Mouse (Mus musculus) small intestine, adult 2 months (tissue): ENCODE measurements around the gene Taar7f. TPM values are rescaled to one million over a fixed set of nuclear protein-coding genes. Genes with fewer than 3 reads are reported as not detected.
"Not testable (repeated sequence)": the region's sequence is repeated elsewhere in the genome, so short reads cannot be mapped to it uniquely, and the experiment has no call there.

Experiments used
- H3K27ac ChIP-seq: fragments of 200-500 bp; 2 replicates; pipeline ENCODE4 v1.5.1; 2012; ENCODE audit warnings: low read depth, low read length, control low read depth, inconsistent platforms; ENCODE audit not compliant: insufficient read depth
- H3K27me3 ChIP-seq: fragments of 200-500 bp; 2 replicates; pipeline ENCODE4 v1.6.1; 2012; ENCODE audit warnings: mild to moderate bottlenecking, moderate library complexity, low read length, inconsistent platforms; ENCODE audit not compliant: control insufficient read depth, insufficient read depth
- H3K36me3 ChIP-seq: fragments of 200-500 bp; 2 replicates; pipeline ENCODE4 v1.6.1; 2012; ENCODE audit warnings: mild to moderate bottlenecking, low read length, control low read depth, inconsistent platforms; ENCODE audit not compliant: control insufficient read depth, insufficient read depth
- H3K4me1 ChIP-seq: fragments of 200-500 bp; 2 replicates; pipeline ENCODE4 v1.6.1; 2012; ENCODE audit warnings: low read length, inconsistent platforms, mixed read lengths; ENCODE audit not compliant: control insufficient read depth, insufficient read depth, insufficient read length
- H3K4me3 ChIP-seq: fragments of 200-500 bp; 2 replicates; pipeline ENCODE4 v1.5.1; 2012; ENCODE audit warnings: low read depth, mild to moderate bottlenecking, control low read depth, inconsistent platforms, low read length, moderate library complexity
- CTCF ChIP-seq: fragments of 200-500 bp; IDR thresholded peaks from 2 replicates; pipeline ENCODE4 v1.5.1; 2012; ENCODE audit warnings: low read depth, mild to moderate bottlenecking, control low read depth, inconsistent platforms, low read length, moderate library complexity, mixed read lengths; ENCODE audit not compliant: insufficient replicate concordance, insufficient read length; ENCODE audit errors: extremely low read depth
- POLR2A ChIP-seq: fragments of 200-500 bp; IDR thresholded peaks from 2 replicates; pipeline ENCODE4 v1.6.1; 2012; ENCODE audit warnings: low read depth, mild to moderate bottlenecking, control low read depth, inconsistent platforms, low read length, moderate library complexity
- WGBS: fragments of 180-500 bp; shearing (Covaris S2); methylation state at CpG from one replicate; pipeline ENCODE4 v1.1.7; 2018; 5-methylcytosine and 5-hydroxymethylcytosine counted together
- polyA plus RNA-seq: library from polyadenylated mRNA; depleted of rRNA; stranded (reverse); fragments of >200 nt; gene quantifications from 2 replicates; pipeline ENCODE4 v1.2.3, GENCODE M21; 2012

Gene Taar7f
- polyA plus RNA-seq, 1 experiment: not detected

DNA sequence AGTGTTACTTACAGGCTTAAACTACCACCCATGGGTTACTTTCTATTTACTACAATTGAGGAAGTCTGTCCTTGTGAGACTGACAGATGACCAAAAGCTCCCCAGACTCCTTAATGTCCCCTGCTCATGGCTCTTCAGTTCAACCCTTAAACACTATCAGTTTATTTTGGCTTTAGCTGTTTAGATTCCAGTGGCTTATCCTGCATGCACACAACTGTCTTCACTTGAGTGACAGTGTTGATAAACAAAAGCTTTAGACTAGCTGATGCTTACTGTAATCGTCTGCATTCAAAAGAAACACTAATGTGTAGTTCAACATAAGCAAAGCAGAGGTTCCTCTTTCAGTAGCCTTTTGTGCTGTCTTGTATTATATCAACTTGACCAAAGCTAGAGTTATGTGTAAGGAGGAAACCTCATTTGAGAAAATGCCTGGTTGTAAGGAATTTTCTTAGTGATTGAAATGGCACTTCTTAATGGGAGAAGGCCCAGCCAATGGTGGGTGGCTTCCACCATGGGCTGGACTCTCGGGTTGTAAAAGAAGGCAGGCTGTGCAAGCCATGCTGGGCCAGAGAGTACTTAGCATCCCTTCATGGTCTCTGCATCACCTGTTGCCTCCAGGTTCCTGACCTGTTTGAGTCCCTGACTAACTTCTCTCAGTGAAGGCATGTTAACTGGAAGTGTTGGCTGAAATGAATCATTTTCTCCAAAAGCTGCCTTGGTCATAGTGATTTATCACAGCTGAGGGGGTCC, 9.0 kb upstream of the Taar7f start:
- TF ChIP-seq CTCF (no peak), POLR2A (no peak)
- Histone ChIP-seq H3K4me1 (no peaks in the 10 kb centered on the region), H3K4me3 (no peak overlapping the region), H3K36me3 (no peaks in the 10 kb centered on the region), H3K27me3 (no peaks in the 10 kb centered on the region), H3K27ac (no peak overlapping the region)
- 79% methylated on average over 2 of the region's 2 CpGs for WGBS

DNA sequence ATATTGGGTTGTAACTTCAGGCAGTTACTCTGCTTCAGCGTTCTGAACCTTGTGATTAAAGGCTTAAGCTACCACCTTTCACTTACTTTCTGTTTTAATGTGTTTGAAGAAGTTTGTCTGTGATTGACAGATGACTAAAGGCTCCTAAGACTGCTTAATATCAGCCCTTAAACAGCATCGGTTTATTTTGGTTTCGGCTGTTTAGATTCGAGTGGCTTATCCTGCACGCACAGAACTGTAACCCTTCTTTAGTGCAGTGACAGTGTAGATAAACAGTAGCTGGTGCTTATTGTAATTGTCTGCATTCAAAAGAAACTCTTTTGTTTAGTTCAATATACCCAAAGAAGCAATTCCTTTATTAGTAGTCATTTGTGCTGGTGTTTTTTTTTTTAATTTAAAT, 2.7 kb downstream of the Taar7f start:
- no peaks in the 10 kb centered on the region for H3K4me1 ChIP-seq
- H3K27me3 ChIP-seq: no peaks in the 10 kb centered on the region
- TF ChIP-seq POLR2A (no peak), CTCF (no peak)
- H3K4me3 ChIP-seq: no peak overlapping the region
- H3K36me3 ChIP-seq: no peaks in the 10 kb centered on the region
- 69% methylated on average over 5 of the region's 5 CpGs for WGBS
- H3K27ac ChIP-seq: no peak overlapping the region

DNA sequence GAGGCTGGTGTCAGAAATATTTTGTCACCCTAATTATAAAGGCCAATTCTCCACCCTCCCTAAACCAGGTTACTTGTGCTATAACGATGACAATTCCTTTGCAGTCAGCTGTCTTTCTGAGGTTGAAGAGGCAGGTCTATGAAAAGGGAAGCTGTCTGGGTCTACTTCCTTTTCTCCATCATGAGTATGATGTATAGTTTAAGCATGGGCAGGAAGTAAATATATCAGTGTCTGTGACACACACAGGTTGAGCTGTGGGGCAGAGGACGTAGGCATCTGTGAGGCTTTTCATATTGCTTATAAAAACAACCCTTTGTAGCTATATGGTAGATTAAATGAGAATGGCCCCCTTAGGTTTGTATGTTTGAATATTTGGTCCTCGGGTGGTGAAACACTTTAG, 9.7 kb downstream of the Taar7f start:
- TF ChIP-seq POLR2A: no peak
- TF ChIP-seq CTCF: no peak
- Histone ChIP-seq H3K27me3 (no peaks in the 10 kb centered on the region), H3K4me3 (no peak overlapping the region), H3K27ac (no peak overlapping the region), H3K36me3 (no peaks in the 10 kb centered on the region), H3K4me1 (no peaks in the 10 kb centered on the region)
- 83% methylated on average over 3 of the region's 3 CpGs for WGBS

DNA sequence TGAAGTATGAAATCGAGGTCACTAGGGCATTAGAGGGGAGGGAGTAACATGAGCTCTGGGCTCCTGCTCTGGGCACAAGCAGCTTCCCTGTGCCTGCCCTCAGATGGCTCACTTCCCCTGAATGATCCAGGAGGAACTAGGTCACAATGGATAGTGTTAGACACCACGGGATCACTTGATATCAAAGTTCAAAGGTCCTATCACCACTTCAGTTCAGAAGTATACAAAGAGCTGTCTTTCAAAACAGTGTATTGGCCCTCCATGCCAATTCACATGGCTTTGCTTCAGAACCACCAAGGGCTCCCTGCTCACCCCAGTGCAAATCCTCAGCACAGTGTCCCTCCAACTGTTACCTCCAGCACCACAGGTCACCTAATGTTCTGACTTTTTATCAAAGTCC, 25.4 kb downstream of the Taar7f start:
- 9% methylated on average over 2 of the region's 2 CpGs for WGBS
- H3K27me3 ChIP-seq, H3K4me3 ChIP-seq, H3K36me3 ChIP-seq, H3K27ac ChIP-seq, H3K4me1 ChIP-seq: not testable (repeated sequence)

DNA sequence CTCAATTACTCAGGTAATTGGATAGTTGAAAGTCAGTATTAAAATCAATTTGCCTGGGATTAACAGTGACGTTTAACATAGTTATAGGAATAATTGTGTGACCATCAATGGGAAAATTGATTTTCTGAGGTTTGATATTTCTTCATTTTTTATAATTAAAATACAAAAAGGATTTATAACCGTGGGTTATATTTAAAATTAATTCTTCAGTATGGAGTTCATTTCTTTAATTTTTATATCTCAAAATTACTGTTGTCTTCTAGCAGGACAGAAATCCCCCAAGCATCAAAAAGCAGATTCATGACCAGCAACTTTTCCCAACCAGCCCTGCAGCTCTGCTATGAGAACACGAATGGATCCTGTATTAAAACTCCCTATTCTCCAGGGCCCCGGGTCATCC, 26.9 kb downstream of the Taar7f start, which contains the start of gene Taar8a:
Gene Taar8a (plus strand): TSS at position 301 of the 400 bp plus-strand sequence.
- WGBS: 89% methylated on average over 2 of the region's 4 CpGs

DNA sequence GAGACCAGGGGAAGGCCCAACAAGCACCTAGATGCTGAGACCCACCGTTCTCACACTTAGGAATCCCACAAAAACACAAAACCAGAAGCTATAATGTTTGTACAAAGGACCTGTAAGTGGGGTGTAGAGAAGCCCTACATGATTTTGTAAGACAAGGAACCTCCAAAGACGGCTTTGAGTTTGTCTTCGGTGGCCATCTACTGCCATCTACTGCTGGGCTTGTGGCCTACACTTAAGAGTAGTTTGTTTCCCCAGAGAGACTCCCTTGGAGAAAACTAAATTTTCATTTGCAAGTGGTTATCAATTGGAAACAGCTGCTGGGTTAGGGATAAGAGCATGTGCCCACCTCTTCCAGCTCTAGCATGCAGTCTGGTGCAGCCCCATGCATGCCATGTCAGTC, 30.9 kb downstream of the Taar7f start:
- TF ChIP-seq CTCF (peak; percentile 21; the same call in 1 of the 2 replicates), POLR2A (no peak)
- Histone ChIP-seq H3K4me3 (no peak overlapping the region), H3K27me3 (no peaks in the 10 kb centered on the region), H3K36me3 (no peaks in the 10 kb centered on the region), H3K4me1 (peaks cover 5% of the 10 kb centered on the region; the same call in 1 of the 2 replicates), H3K27ac (no peak overlapping the region)
- 31% methylated on average over 3 of the region's 3 CpGs for WGBS

More for the DNA sequence above, 26.9 kb downstream of the Taar7f start, which contains the start of gene Taar8a:
- not testable (repeated sequence) for H3K4me1 ChIP-seq, H3K4me3 ChIP-seq, H3K36me3 ChIP-seq, H3K27ac ChIP-seq, H3K27me3 ChIP-seq

DNA sequence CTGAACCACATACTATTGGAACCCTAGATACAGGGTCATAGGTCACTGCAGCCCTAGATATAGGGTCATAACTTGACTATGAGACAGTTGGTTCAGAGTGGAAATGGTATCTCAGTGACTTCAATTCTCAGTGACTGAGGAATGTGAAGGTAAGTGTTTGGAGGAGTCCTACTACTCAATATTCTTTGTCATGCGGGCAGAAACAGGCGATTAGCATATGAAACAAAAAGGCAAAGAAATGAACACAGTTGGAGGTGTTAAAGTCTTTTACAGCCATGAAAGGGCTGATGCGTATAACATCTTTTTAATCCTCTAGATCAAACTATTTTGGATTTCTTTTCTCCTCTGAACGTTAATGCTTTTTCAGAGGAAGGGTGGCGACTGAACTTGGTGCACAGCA, 36.6 kb downstream of the Taar7f start:
- peaks cover 5% of the 10 kb centered on the region; the same call in 1 of the 2 replicates for H3K4me1 ChIP-seq
- no peak overlapping the region for H3K4me3 ChIP-seq
- H3K36me3 ChIP-seq: no peaks in the 10 kb centered on the region
- no peak for TF ChIP-seq CTCF
- no peak for TF ChIP-seq POLR2A
- WGBS: 77% methylated on average over 5 of the region's 5 CpGs
- no peak overlapping the region for H3K27ac ChIP-seq
- no peaks in the 10 kb centered on the region for H3K27me3 ChIP-seq

DNA sequence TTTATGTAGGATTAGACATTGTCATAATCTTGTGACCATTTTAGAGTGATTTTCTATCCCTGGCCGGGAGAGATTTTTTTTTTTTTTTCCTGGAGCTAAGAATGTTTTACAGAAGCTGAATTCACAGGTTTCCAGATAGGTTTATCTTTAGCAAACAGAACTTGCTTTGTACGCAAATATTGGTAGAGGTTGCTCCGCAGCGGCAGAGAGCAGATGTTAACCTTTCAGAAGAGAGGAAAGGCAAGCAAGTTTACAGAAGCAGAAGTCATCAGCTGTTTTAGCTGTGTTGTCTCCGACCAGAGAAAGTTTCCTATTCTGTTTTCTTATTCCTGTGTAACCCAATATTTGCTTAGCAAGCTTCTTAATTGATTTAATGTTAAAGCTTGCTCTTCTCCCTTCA, 37.2 kb downstream of the Taar7f start:
- H3K36me3 ChIP-seq: no peaks in the 10 kb centered on the region
- no peak overlapping the region for H3K4me3 ChIP-seq
- H3K27me3 ChIP-seq: no peaks in the 10 kb centered on the region
- peaks cover 3% of the 10 kb centered on the region; the same call in 1 of the 2 replicates for H3K4me1 ChIP-seq
- 22% methylated on average over 5 of the region's 5 CpGs for WGBS
- H3K27ac ChIP-seq: no peak overlapping the region
- TF ChIP-seq POLR2A (no peak), CTCF (no peak)
